Mouse (Mus musculus) kidney, embryonic 15.5 days (tissue): Measurements from ENCODE around the gene Acvr1b. TPM values are rescaled to one million over a fixed set of nuclear protein-coding genes. Genes with fewer than 3 reads are reported as not detected.

Experiments
- ATAC-seq: fragments of 200-750 bp; cut with Nextera tagmentation; replicated peaks from 2 replicates; pipeline ENCODE4 v1.8.0; 2017; ENCODE audit warnings: moderate TSS enrichment; ENCODE audit not compliant: low FRiP score
- H3K27ac ChIP-seq: fragments of 300-500 bp; sonication (generic); 2 replicates; pipeline ENCODE4 v1.5.1; 2015; ENCODE audit warnings: mild to moderate bottlenecking, inconsistent platforms
- H3K27me3 ChIP-seq: fragments of 300-500 bp; sonication (generic); 2 replicates; pipeline ENCODE4 v1.6.1; 2015; ENCODE audit warnings: inconsistent platforms
- H3K36me3 ChIP-seq: fragments of 300-500 bp; sonication (generic); 2 replicates; pipeline ENCODE4 v1.6.1; 2015; ENCODE audit warnings: inconsistent platforms
- H3K4me1 ChIP-seq: fragments of 300-500 bp; sonication (generic); 2 replicates; pipeline ENCODE4 v1.6.1; 2015; ENCODE audit warnings: inconsistent platforms
- H3K4me2 ChIP-seq: fragments of 300-500 bp; sonication (generic); 2 replicates; pipeline ENCODE4 v1.6.1; 2015; ENCODE audit warnings: moderate library complexity, mild to moderate bottlenecking, inconsistent platforms
- H3K4me3 ChIP-seq: fragments of 300-500 bp; sonication (generic); replicated peaks from 2 replicates; pipeline ENCODE4 v1.5.1; 2015; ENCODE audit warnings: mild to moderate bottlenecking, inconsistent platforms
- H3K9ac ChIP-seq: fragments of 300-500 bp; sonication (generic); 2 replicates; pipeline ENCODE4 v1.6.1; 2015; ENCODE audit warnings: mild to moderate bottlenecking, inconsistent platforms
- H3K9me3 ChIP-seq: fragments of 300-500 bp; sonication (generic); replicated peaks from 2 replicates; pipeline ENCODE4 v1.6.1; 2016; ENCODE audit warnings: inconsistent platforms
- WGBS: fragments of 180-500 bp; shearing (Covaris S2); methylation state at CpG from one replicate; pipeline ENCODE4 v1.1.7; 2015; ENCODE audit warnings: mixed read lengths; 5-methylcytosine and 5-hydroxymethylcytosine counted together
- polyA plus RNA-seq: library from polyadenylated mRNA; unstranded; fragments of >200 nt; fragmentation: Nextera tagmentation; extraction: Ambion mirVana; gene quantifications from 2 replicates; pipeline ENCODE4 v1.2.1, GENCODE M21; 2015

The Acvr1b gene
- polyA plus RNA-seq, 1 experiment from 2014 or later = 6.2 TPM

DNA sequence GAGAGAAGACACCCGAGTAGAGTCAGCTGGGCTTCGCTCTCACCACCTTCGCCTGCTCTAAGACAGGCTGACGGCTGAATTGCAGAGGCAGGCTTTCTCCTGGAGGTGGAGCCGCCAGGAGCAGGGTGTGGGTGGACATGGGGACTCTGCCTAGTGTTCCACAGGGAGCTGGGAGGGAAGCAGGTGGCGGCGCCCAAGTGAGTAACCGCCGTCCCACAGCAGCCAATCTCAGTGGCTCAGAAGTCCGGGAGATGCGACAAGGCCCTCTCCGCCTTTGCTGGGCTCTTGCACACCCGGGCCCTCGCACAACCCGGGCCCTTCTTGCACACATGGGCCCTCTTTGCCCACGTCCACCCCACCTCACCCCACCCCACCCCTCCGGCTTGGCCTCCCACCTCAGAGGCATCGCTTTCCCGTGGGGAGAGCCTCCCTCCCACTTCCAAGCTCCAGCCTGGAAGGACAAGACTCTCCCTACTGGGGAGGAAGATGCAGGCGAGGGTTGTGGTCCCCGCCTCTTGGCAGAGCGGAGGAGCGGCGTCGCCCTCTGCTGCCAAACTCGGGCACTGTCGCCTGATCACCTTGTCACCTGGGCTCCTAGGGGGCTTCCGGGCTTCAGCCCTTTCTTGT lies 65.1 kb downstream of the Acvr1b start:
- Histone ChIP-seq H3K9me3 (no peaks in the 10 kb centered on the region), H3K27me3 (no peaks in the 10 kb centered on the region), H3K4me3 (peak overlapping the region; percentile 36), H3K27ac (no peak overlapping the region), H3K4me2 (peak overlapping the region; percentile 78), H3K4me1 (peaks cover 52% of the 10 kb centered on the region), H3K36me3 (no peaks in the 10 kb centered on the region), H3K9ac (no peak overlapping the region)
- ATAC-seq = peak; percentile 30; the same call in 1 of the 2 replicates
- 2% methylated on average over 28 of the region's 28 CpGs for WGBS

- WGBS = 70% methylated on average over 8 of the region's 8 CpGs
- Histone ChIP-seq H3K27me3 (no peaks in the 10 kb centered on the region), H3K4me1 (peaks cover 52% of the 10 kb centered on the region), H3K4me2 (no peak overlapping the region), H3K4me3 (no peak overlapping the region), H3K36me3 (no peaks in the 10 kb centered on the region), H3K9ac (no peak overlapping the region), H3K9me3 (no peaks in the 10 kb centered on the region), H3K27ac (no peak overlapping the region)
- no peak for ATAC-seq
Measured at GRCm38 (mm10) chr15:101239821-101240220, 66.0 kb downstream of the Acvr1b start.

GRCm38 (mm10) chr15:101240799-101241204 lies 66.9 kb downstream of the Acvr1b start:
- H3K4me2 ChIP-seq = peak overlapping the region; percentile 48
- H3K27me3 ChIP-seq = no peaks in the 10 kb centered on the region
- no peaks in the 10 kb centered on the region for H3K9me3 ChIP-seq
- 7% methylated on average over 10 of the region's 10 CpGs for WGBS
- H3K4me1 ChIP-seq = peaks cover 48% of the 10 kb centered on the region
- peak overlapping the region; percentile 31; the same call in 1 of the 2 replicates for H3K9ac ChIP-seq
- H3K27ac ChIP-seq = 0 out of 2 replicates have a peak overlapping the region, but pooled peaks have one; percentile 3
- no peaks in the 10 kb centered on the region for H3K36me3 ChIP-seq
- peak; percentile 27; the same call in 1 of the 2 replicates for ATAC-seq
- 0 out of 2 replicates have a peak overlapping the region, but pooled peaks have one; percentile 21 for H3K4me3 ChIP-seq

- no peaks in the 10 kb centered on the region for H3K36me3 ChIP-seq
- no peaks in the 10 kb centered on the region for H3K27me3 ChIP-seq
- 0 out of 2 replicates have a peak overlapping the region, but pooled peaks have one; percentile 3 for H3K27ac ChIP-seq
- peak overlapping the region; percentile 48 for H3K4me2 ChIP-seq
- peak overlapping the region; percentile 31; the same call in 1 of the 2 replicates for H3K9ac ChIP-seq
- no peak for ATAC-seq
- 0 out of 2 replicates have a peak overlapping the region, but pooled peaks have one; percentile 21 for H3K4me3 ChIP-seq
- peaks cover 46% of the 10 kb centered on the region for H3K4me1 ChIP-seq
- 58% methylated on average over 9 of the region's 9 CpGs for WGBS
- no peaks in the 10 kb centered on the region for H3K9me3 ChIP-seq
Measured at GRCm38 (mm10) chr15:101241236-101241635, 67.4 kb downstream of the Acvr1b start.

DNA sequence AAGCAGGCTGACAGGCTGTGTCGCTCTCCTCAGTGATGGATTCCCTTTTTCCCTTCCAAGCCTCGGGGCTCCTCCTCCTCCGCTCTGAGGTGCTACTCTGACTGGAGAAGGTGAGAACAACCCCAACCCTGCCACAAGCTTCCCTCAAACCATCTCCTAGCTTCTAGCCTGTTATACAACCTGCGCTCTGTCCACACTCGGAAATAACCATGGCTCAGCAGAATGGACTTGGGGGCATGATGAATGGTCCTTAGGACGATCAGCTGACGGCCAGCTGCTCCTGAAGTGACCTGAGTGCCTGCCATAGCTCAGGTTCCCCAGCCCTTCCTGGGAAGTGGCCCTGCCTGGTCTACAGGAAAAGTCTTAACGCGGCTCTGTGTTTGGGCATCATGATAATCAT lies 68.0 kb downstream of the Acvr1b start:
- WGBS = 61% methylated on average over 9 of the region's 9 CpGs
- H3K9ac ChIP-seq = no peak overlapping the region
- no peak for ATAC-seq
- H3K27me3 ChIP-seq = no peaks in the 10 kb centered on the region
- H3K4me1 ChIP-seq = peaks cover 47% of the 10 kb centered on the region
- H3K4me2 ChIP-seq = no peak overlapping the region
- H3K36me3 ChIP-seq = no peaks in the 10 kb centered on the region
- H3K9me3 ChIP-seq = no peaks in the 10 kb centered on the region
- no peak overlapping the region for H3K27ac ChIP-seq
- H3K4me3 ChIP-seq = no peak overlapping the region

DNA sequence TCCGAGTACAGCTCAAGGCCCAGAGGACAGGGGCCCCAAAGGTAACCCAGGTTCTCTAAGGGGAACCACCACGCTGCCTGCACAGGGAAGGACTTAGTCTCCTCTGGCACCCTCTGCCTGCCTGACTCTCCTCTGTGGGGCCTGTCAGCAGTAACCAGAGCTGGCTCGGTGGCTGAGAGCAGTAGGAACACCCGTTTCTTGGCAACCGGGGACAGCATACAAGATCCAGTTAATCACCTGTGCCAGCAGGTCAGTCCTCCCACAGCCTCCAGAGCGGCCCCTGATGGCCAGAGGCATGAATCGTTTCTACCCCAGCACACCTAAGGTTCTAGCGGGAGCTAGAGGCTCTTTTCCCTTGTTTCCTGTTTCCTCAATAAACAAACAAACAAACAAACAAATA lies 68.8 kb downstream of the Acvr1b start:
- Histone ChIP-seq H3K27me3 (no peaks in the 10 kb centered on the region), H3K9me3 (no peaks in the 10 kb centered on the region), H3K36me3 (no peaks in the 10 kb centered on the region), H3K9ac (no peak overlapping the region), H3K4me3 (no peak overlapping the region), H3K4me2 (no peak overlapping the region), H3K27ac (peak overlapping the region; percentile 52; the same call in 1 of the 2 replicates), H3K4me1 (peaks cover 46% of the 10 kb centered on the region)
- 18% methylated on average over 8 of the region's 8 CpGs for WGBS
- peak; percentile 24; the same call in 1 of the 2 replicates for ATAC-seq

GRCm38 (mm10) chr15:101244012-101244411 lies 70.1 kb downstream of the Acvr1b start:
- no peak overlapping the region for H3K4me3 ChIP-seq

GRCm38 (mm10) chr15:101246231-101247154 lies 72.6 kb downstream of the Acvr1b start:
- H3K27ac ChIP-seq = peak overlapping the region; percentile 90
- no peaks in the 10 kb centered on the region for H3K9me3 ChIP-seq
- peaks cover 26% of the 10 kb centered on the region for H3K4me1 ChIP-seq
- peak; percentile 97 for ATAC-seq
- H3K9ac ChIP-seq = peak overlapping the region; percentile 47
- peak overlapping the region; percentile 52 for H3K4me3 ChIP-seq
- H3K36me3 ChIP-seq = no peaks in the 10 kb centered on the region
- peak overlapping the region; percentile 78 for H3K4me2 ChIP-seq
- WGBS = under 1% methylated on average over 56 of the region's 56 CpGs
- no peaks in the 10 kb centered on the region for H3K27me3 ChIP-seq

More at GRCm38 (mm10) chr15:101244012-101244411, 70.1 kb downstream of the Acvr1b start:
- ATAC-seq = no peak
- Histone ChIP-seq H3K36me3 (no peaks in the 10 kb centered on the region), H3K4me1 (peaks cover 39% of the 10 kb centered on the region), H3K27me3 (no peaks in the 10 kb centered on the region), H3K9me3 (no peaks in the 10 kb centered on the region), H3K27ac (no peak overlapping the region), H3K4me2 (no peak overlapping the region), H3K9ac (no peak overlapping the region)
- WGBS = 66% methylated on average over 3 of the region's 3 CpGs

DNA sequence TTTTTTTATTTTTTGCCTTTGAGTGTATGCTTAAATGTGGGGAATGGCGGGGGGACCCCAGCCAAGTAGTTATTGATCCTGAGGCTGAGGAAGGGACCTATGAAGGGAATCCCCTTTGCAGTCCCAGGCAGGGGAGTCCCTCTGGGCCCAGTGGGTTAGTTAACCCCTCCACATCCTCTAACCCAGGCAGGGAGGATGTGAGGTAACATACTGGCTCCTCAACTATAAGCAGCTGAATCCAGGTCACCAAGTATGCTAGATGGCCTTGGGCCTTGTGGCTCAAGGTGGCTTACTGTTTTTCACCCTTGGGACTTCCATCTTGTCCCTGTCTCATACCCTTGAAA lies 73.3 kb downstream of the Acvr1b start:
- Histone ChIP-seq H3K36me3 (no peaks in the 10 kb centered on the region), H3K27me3 (no peaks in the 10 kb centered on the region), H3K4me2 (peak overlapping the region; percentile 78), H3K9ac (no peak overlapping the region), H3K4me1 (peaks cover 20% of the 10 kb centered on the region), H3K4me3 (no peak overlapping the region), H3K27ac (peak overlapping the region; percentile 90), H3K9me3 (no peaks in the 10 kb centered on the region)
- 71% methylated on average over 1 of the region's 1 CpGs for WGBS
- ATAC-seq = no peak

DNA sequence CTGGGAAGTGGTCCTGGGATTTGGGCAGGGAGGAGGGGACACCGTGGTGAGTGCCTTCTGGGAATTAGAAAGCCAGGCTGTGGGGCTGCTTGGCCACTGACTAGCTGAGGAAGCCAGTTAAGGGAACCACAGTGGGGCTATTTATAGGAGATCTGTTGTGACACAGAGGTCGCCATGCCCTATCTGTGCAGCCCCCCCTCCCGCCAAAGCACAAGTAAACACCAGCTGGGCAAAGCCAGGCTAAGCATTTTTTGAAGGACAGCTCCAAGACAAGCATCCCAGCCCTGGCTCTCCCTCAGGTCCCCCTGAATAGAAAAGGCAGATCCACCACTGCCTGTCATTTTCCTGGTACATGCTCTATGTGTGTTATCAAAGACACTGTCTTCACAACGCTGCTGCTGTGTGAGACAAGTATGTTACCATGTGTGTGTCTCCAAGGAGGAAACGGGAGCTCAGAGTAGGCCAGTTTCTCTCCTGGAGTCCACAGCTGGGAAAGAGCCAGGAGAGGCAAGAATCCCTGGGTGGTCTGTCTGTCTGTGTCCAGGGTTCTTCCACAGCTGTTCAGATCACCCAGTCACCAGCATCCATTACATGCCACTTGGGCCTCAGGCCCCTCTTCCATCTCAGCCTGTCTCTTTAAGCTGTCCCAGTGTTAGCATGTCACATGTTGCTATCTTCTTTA lies 74.3 kb downstream of the Acvr1b start:
- ATAC-seq = no peak
- H3K4me1 ChIP-seq = peaks cover 15% of the 10 kb centered on the region
- H3K36me3 ChIP-seq = no peaks in the 10 kb centered on the region
- no peak overlapping the region for H3K27ac ChIP-seq
- H3K27me3 ChIP-seq = no peaks in the 10 kb centered on the region
- no peaks in the 10 kb centered on the region for H3K9me3 ChIP-seq
- H3K4me2 ChIP-seq = no peak overlapping the region
- H3K4me3 ChIP-seq = no peak overlapping the region
- no peak overlapping the region for H3K9ac ChIP-seq
- 62% methylated on average over 5 of the region's 5 CpGs for WGBS

DNA sequence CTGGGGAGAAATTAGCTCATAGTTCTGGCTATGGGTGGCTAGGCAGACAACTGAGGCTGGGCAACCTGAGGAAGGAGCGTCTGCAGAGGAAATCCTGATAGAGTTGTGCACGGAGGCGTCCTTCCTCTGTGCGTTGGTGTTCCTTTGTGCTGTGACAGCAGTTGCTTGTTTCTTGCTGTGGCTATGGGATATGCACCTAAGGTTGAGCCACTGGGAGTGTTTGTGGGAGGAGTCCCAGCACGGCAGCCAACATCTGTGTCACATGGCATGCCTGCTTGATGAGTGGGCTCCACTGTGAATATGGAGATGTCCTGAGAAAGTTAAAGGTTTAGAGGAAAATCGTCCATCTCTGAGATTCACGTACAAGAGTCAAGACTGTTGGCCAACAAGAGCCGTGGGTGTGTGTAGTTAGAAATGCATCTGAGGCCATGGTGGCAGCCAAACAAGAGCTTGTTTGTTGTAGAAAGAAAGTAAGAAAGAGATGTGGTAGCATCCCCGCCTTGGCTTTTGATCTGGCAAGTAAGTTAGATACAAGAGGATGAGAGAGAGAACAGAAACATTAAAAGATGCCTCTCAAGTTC lies 76.4 kb downstream of the Acvr1b start:
- 71% methylated on average over 9 of the region's 9 CpGs for WGBS
- H3K4me3 ChIP-seq = no peak overlapping the region
- H3K27me3 ChIP-seq = no peaks in the 10 kb centered on the region
- no peak for ATAC-seq
- H3K9me3 ChIP-seq = no peaks in the 10 kb centered on the region
- H3K4me2 ChIP-seq = no peak overlapping the region
- H3K4me1 ChIP-seq = peaks cover 20% of the 10 kb centered on the region
- H3K27ac ChIP-seq = no peak overlapping the region
- H3K36me3 ChIP-seq = no peaks in the 10 kb centered on the region
- H3K9ac ChIP-seq = no peak overlapping the region
